Mouse (Mus musculus): Measurements from ENCODE around the gene Cntfr.

Gene Cntfr

GRCm38 (mm10) chr4:41645488-41645887 lies 51.4 kb downstream of the Cntfr start:
- DNase-seq (ENCODE audit: low spot score), result no peak

- DNase-seq (ENCODE audit: low spot score), result no peak
Measured at GRCm38 (mm10) chr4:41641199-41641822, 55.6 kb downstream of the Cntfr start.

- DNase-seq (ENCODE audit: low spot score), result peak; percentile 76
Measured at GRCm38 (mm10) chr4:41639913-41640507, 56.9 kb downstream of the Cntfr start, which contains the start of gene Enho. Gene Enho, minus strand, starts transcription at chr4:41640324.

- no peak for DNase-seq (ENCODE audit: low spot score)
Measured at GRCm38 (mm10) chr4:41639214-41639841, 57.6 kb downstream of the Cntfr start.

GRCm38 (mm10) chr4:41638828-41639213 lies 58.1 kb downstream of the Cntfr start:
- no peak for DNase-seq (ENCODE audit: low spot score)

- no peak for DNase-seq (ENCODE audit: low spot score)
Measured at GRCm38 (mm10) chr4:41638186-41638731, 58.6 kb downstream of the Cntfr start.

GRCm38 (mm10) chr4:41636882-41637635 lies 59.8 kb downstream of the Cntfr start:
- DNase-seq (ENCODE audit: low spot score), result no peak

- no peak for DNase-seq (ENCODE audit: low spot score)
Measured at GRCm38 (mm10) chr4:41636366-41636765, 60.5 kb downstream of the Cntfr start.

- DNase-seq (ENCODE audit: low spot score), result no peak
Measured at GRCm38 (mm10) chr4:41635906-41636305, 61.0 kb downstream of the Cntfr start.

- no peak for DNase-seq (ENCODE audit: low spot score)
Measured at GRCm38 (mm10) chr4:41635224-41635623, 61.7 kb downstream of the Cntfr start.

GRCm38 (mm10) chr4:41634631-41635030 lies 62.3 kb downstream of the Cntfr start:
- no peak for DNase-seq (ENCODE audit: low spot score)

GRCm38 (mm10) chr4:41633001-41633400 lies 63.9 kb downstream of the Cntfr start:
- DNase-seq (ENCODE audit: low spot score), result no peak

GRCm38 (mm10) chr4:41631390-41631789 lies 65.5 kb downstream of the Cntfr start:
- no peak for DNase-seq (ENCODE audit: low spot score)

- DNase-seq (ENCODE audit: low spot score), result no peak
Measured at GRCm38 (mm10) chr4:41630196-41630595, 66.7 kb downstream of the Cntfr start.

- no peak for DNase-seq (ENCODE audit: low spot score)
Measured at GRCm38 (mm10) chr4:41628202-41628927, 68.5 kb downstream of the Cntfr start.

- DNase-seq (ENCODE audit: low spot score), result no peak
Measured at GRCm38 (mm10) chr4:41622071-41622470, 74.8 kb downstream of the Cntfr start.

- DNase-seq (ENCODE audit: low spot score), result peak; percentile 48
Measured at GRCm38 (mm10) chr4:41618916-41619746, 77.8 kb downstream of the Cntfr start.

- peak; percentile 51 for DNase-seq (ENCODE audit: low spot score)
Measured at GRCm38 (mm10) chr4:41615661-41616599, 81.0 kb downstream of the Cntfr start.

GRCm38 (mm10) chr4:41614156-41614555 lies 82.7 kb downstream of the Cntfr start:
- peak; percentile 77 for DNase-seq (ENCODE audit: low spot score)

- DNase-seq (ENCODE audit: low spot score), result no peak
Measured at GRCm38 (mm10) chr4:41612166-41612565, 84.7 kb downstream of the Cntfr start.
